Mouse (Mus musculus): Measurements from ENCODE around the gene Irgm2. TPM values are rescaled to one million over a fixed set of nuclear protein-coding genes. Genes with fewer than 3 reads are reported as not detected.
"Not testable (repeated sequence)": the region's sequence is repeated elsewhere in the genome, so short reads cannot be mapped to it uniquely, and the experiment has no call there.

Gene Irgm2
- polyA plus RNA-seq, 1 experiment: 22.7 TPM

DNA sequence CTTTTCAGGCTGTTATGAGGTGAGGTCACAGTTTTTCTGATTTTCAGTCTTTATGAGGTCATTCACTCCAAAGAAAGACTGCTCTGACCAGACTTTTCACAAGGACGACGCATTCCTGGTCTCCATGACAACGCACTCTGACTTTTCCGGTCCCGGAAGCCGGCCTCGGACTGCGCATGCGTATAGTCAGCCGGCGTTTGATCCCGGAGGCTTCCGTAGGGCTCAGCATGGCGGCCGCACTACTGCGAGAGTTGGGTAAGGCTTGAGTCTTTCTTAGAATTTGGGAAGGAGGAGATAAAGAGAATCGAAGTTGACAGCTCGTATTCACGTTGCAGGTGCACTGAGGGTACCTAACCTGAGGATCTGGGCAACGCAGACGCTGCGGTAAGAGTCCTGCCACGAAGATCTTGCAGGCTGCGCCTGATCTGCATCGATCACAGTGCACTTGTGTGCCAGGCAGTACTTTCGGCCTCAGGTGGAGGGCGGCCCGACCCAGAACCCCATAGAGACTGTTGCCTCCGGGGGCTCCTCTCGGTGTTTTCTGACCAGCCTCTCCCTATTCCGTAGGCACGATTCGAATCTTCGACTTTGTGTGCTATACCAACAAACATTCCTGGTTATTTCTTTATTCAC, 27.8 kb upstream of the Irgm2 start, which contains the start of gene Mrpl22:
Gene Mrpl22, plus strand, starts transcription at position 203 of the 633 bp plus-strand sequence.
- peaks cover 24% of the 10 kb centered on the region for H3K36me3 ChIP-seq (ENCODE audit: control insufficient read depth, insufficient read depth, low read length)
- WGBS: under 1% methylated on average over 34 of the region's 34 CpGs

DNA sequence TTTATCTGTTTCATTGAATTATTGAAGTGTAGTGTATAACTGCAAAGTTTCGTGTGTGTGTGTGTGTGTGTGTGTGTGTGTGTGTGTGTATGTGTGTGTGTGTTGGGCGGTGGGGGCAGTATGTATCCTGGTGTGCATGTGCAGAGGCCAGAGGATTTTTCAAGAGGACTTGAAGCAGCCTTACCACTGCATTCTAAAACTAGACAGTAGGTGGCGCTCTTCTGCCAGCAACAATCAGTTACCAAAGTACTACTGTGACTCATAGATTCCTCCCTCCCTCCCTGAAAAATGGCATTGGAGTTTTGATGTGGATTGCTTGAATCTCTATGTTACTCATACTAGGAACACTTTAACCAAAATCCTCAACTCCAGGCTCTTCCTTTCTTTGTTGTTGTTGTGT, 19.9 kb upstream of the Irgm2 start:
- Histone ChIP-seq H3K4me1 (ENCODE audit: control insufficient read depth, insufficient read depth, insufficient read length, low read length) (peaks cover 5% of the 10 kb centered on the region; the same call in 1 of the 2 replicates), H3K27me3 (ENCODE audit: control insufficient read depth, insufficient read depth, low read length) (no peaks in the 10 kb centered on the region), H3K36me3 (ENCODE audit: control insufficient read depth, insufficient read depth, low read length) (peaks cover 29% of the 10 kb centered on the region), H3K4me3 (ENCODE audit: low read depth, low read length) (no peak overlapping the region), H3K27ac (ENCODE audit: insufficient read depth, low read depth, low read length) (no peak overlapping the region)
- TF ChIP-seq POLR2A (IDR thresholded peaks at IDR 0.05; ENCODE audit: low read depth, low read length) (no peak), CTCF (IDR thresholded peaks at IDR 0.05; ENCODE audit: extremely low read depth, insufficient read length, insufficient replicate concordance, low read depth, low read length) (0 out of 2 replicates have a peak, but pooled peaks have one; percentile 5)
- 15% methylated on average over 3 of the region's 3 CpGs for whole genome bisulfite sequencing

More for the DNA sequence above, 27.8 kb upstream of the Irgm2 start, which contains the start of gene Mrpl22:
- Histone ChIP-seq H3K4me1 (ENCODE audit: control insufficient read depth, insufficient read depth, insufficient read length, low read length) (peaks cover 2% of the 10 kb centered on the region), H3K4me3 (ENCODE audit: low read depth, low read length) (peak within 1 kb of the TSS; percentile 74), H3K27ac (ENCODE audit: insufficient read depth, low read depth, low read length) (no peak within 1 kb of the TSS), H3K27me3 (ENCODE audit: control insufficient read depth, insufficient read depth, low read length) (no peaks in the 10 kb centered on the region)
- TF ChIP-seq POLR2A (IDR thresholded peaks at IDR 0.05; ENCODE audit: low read depth, low read length) (no peak; the same call in 1 of the 2 replicates), CTCF (IDR thresholded peaks at IDR 0.05; ENCODE audit: extremely low read depth, insufficient read length, insufficient replicate concordance, low read depth, low read length) (no peak)

DNA sequence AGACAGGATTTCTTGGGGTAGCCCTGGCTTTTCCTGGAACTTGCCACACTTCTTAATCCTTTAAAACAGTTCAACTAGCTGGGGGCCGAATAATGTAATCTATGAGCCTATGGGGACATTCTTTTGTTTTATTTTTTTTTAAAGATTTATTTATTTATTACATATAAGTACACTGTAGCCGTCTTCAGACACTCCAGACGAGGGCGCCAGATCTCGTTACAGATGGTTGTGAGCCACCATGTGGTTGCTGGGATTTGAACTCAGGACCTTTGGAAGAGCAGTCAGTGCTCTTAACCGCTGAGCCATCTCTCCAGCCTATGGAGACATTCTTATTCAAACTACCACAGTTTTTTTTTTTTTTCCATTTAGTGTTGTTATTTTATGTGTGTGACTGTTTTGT, 19.4 kb upstream of the Irgm2 start:
- not testable (repeated sequence) for H3K4me3 ChIP-seq (ENCODE audit: low read depth, low read length); H3K27me3 ChIP-seq (ENCODE audit: control insufficient read depth, insufficient read depth, low read length); H3K27ac ChIP-seq (ENCODE audit: insufficient read depth, low read depth, low read length); H3K4me1 ChIP-seq (ENCODE audit: control insufficient read depth, insufficient read depth, insufficient read length, low read length)
- WGBS: 90% methylated on average over 6 of the region's 6 CpGs
- H3K36me3 ChIP-seq (ENCODE audit: control insufficient read depth, insufficient read depth, low read length): peaks cover 27% of the 10 kb centered on the region

GRCm38 (mm10) chr11:58180756-58181155, 18.7 kb upstream of the Irgm2 start:
- WGBS: 84% methylated on average over 7 of the region's 7 CpGs
- H3K27me3 ChIP-seq (ENCODE audit: control insufficient read depth, insufficient read depth, low read length): no peaks in the 10 kb centered on the region
- H3K36me3 ChIP-seq (ENCODE audit: control insufficient read depth, insufficient read depth, low read length): peaks cover 21% of the 10 kb centered on the region
- TF ChIP-seq CTCF (IDR thresholded peaks at IDR 0.05; ENCODE audit: extremely low read depth, insufficient read length, insufficient replicate concordance, low read depth, low read length): no peak
- TF ChIP-seq POLR2A (IDR thresholded peaks at IDR 0.05; ENCODE audit: low read depth, low read length): no peak
- peaks cover 7% of the 10 kb centered on the region; the same call in 1 of the 2 replicates for H3K4me1 ChIP-seq (ENCODE audit: control insufficient read depth, insufficient read depth, insufficient read length, low read length)
- no peak overlapping the region for H3K4me3 ChIP-seq (ENCODE audit: low read depth, low read length)
- H3K27ac ChIP-seq (ENCODE audit: insufficient read depth, low read depth, low read length): no peak overlapping the region

DNA sequence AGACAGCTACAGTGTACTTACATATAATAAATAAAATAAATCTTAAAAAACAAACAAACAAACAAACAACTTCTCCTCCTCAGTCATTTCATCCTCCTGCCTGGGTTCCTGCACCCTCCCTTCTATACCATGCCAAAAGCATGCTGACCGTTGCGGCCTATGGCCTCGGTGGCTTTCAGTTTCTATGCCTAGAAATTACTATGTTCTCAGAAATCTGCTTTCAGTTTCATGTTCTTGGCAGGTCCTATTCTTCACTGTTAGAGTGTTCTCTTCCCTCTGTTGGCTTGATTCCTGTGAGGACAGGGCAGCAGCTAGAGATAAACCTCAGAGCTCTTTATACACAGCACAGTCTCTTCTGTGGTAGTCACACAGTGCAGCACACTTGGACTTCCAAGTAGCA, 15.8 kb upstream of the Irgm2 start:
- peak overlapping the region; percentile 93 for H3K27ac ChIP-seq (ENCODE audit: insufficient read depth, low read depth, low read length)

GRCm38 (mm10) chr11:58189675-58190074, 9.7 kb upstream of the Irgm2 start:
- Histone ChIP-seq H3K4me3 (ENCODE audit: low read depth, low read length) (no peak overlapping the region), H3K36me3 (ENCODE audit: control insufficient read depth, insufficient read depth, low read length) (peaks cover 26% of the 10 kb centered on the region), H3K4me1 (ENCODE audit: control insufficient read depth, insufficient read depth, insufficient read length, low read length) (peaks cover 5% of the 10 kb centered on the region; the same call in 1 of the 2 replicates), H3K27ac (ENCODE audit: insufficient read depth, low read depth, low read length) (no peak overlapping the region), H3K27me3 (ENCODE audit: control insufficient read depth, insufficient read depth, low read length) (no peaks in the 10 kb centered on the region)
- 90% methylated on average over 6 of the region's 6 CpGs for WGBS
- TF ChIP-seq POLR2A (IDR thresholded peaks at IDR 0.05; ENCODE audit: low read depth, low read length) (no peak), CTCF (IDR thresholded peaks at IDR 0.05; ENCODE audit: extremely low read depth, insufficient read length, insufficient replicate concordance, low read depth, low read length) (no peak)

More for the DNA sequence above, 15.8 kb upstream of the Irgm2 start:
- H3K27me3 ChIP-seq (ENCODE audit: control insufficient read depth, insufficient read depth, low read length): no peaks in the 10 kb centered on the region
- peaks cover 7% of the 10 kb centered on the region; the same call in 1 of the 2 replicates for H3K4me1 ChIP-seq (ENCODE audit: control insufficient read depth, insufficient read depth, insufficient read length, low read length)
- H3K4me3 ChIP-seq (ENCODE audit: low read depth, low read length): peak overlapping the region; percentile 50
- 7% methylated on average over 3 of the region's 3 CpGs for WGBS
- peaks cover 11% of the 10 kb centered on the region for H3K36me3 ChIP-seq (ENCODE audit: control insufficient read depth, insufficient read depth, low read length)
- TF ChIP-seq CTCF (IDR thresholded peaks at IDR 0.05; ENCODE audit: extremely low read depth, insufficient read length, insufficient replicate concordance, low read depth, low read length): no peak
- TF ChIP-seq POLR2A (IDR thresholded peaks at IDR 0.05; ENCODE audit: low read depth, low read length): no peak; the same call in 1 of the 2 replicates

DNA sequence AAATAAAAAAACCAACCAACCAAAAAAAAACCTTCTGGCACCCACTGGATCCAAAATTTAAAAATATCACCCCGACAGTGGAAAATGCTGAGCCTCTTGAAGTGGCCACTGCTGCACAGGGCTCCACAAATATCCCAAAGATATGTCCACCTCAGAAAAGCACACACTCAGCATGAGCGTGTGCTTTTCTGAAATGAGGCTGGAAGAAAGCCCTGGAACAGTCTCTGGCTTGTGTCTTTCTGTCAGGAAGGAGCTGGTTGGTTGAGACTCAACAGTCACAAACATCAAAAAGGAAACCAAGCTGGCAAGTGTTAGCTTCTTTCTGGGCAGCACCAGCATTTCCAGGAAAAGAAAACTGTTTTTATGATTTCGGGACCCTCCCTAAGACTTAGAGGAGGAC, 6.1 kb upstream of the Irgm2 start:
- TF ChIP-seq CTCF (IDR thresholded peaks at IDR 0.05; ENCODE audit: extremely low read depth, insufficient read length, insufficient replicate concordance, low read depth, low read length): no peak
- TF ChIP-seq POLR2A (IDR thresholded peaks at IDR 0.05; ENCODE audit: low read depth, low read length): no peak
- no peak overlapping the region for H3K4me3 ChIP-seq (ENCODE audit: low read depth, low read length)
- H3K27ac ChIP-seq (ENCODE audit: insufficient read depth, low read depth, low read length): peak overlapping the region; percentile 35; the same call in 1 of the 2 replicates
- 58% methylated on average over 3 of the region's 3 CpGs for WGBS
- no peaks in the 10 kb centered on the region for H3K27me3 ChIP-seq (ENCODE audit: control insufficient read depth, insufficient read depth, low read length)
- H3K4me1 ChIP-seq (ENCODE audit: control insufficient read depth, insufficient read depth, insufficient read length, low read length): peaks cover 3% of the 10 kb centered on the region; the same call in 1 of the 2 replicates
- H3K36me3 ChIP-seq (ENCODE audit: control insufficient read depth, insufficient read depth, low read length): peaks cover 17% of the 10 kb centered on the region
